Mouse (Mus musculus) midbrain, embryonic 11.5 days (tissue): Measurements from ENCODE around the gene Ccdc47. TPM values are rescaled to one million over a fixed set of nuclear protein-coding genes. Genes with fewer than 3 reads are reported as not detected.
"Not testable (repeated sequence)": the region's sequence is repeated elsewhere in the genome, so short reads cannot be mapped to it uniquely, and the experiment has no call there.

Experiments used
- ATAC-seq: fragments of 200-750 bp; cut with Nextera tagmentation; 2 replicates; pipeline ENCODE4 v1.8.0; 2017; ENCODE audit warnings: moderate TSS enrichment, moderate library complexity; ENCODE audit not compliant: low FRiP score
- DNase-seq: peaks from one replicate; pipeline ENCODE4 v3.0.0; 2015; ENCODE audit warnings: low spot score; ENCODE audit errors: missing footprints
- H3K27ac ChIP-seq: fragments of 300-500 bp; sonication (generic); 2 replicates; pipeline ENCODE4 v1.5.1; 2014; ENCODE audit warnings: low read depth, low read length
- H3K27me3 ChIP-seq: fragments of 300-500 bp; sonication (generic); 2 replicates; pipeline ENCODE4 v1.6.1; 2014; ENCODE audit warnings: mild to moderate bottlenecking, low read length, moderate library complexity, mixed read lengths; ENCODE audit not compliant: control insufficient read depth, insufficient read depth
- H3K36me3 ChIP-seq: fragments of 300-500 bp; sonication (generic); 2 replicates; pipeline ENCODE4 v1.6.1; 2014; ENCODE audit warnings: mild to moderate bottlenecking, low read length, moderate library complexity, mixed read lengths; ENCODE audit not compliant: control insufficient read depth, insufficient read depth
- H3K4me1 ChIP-seq: fragments of 300-500 bp; sonication (generic); 2 replicates; pipeline ENCODE4 v1.6.1; 2014; ENCODE audit warnings: low read length; ENCODE audit not compliant: control insufficient read depth, insufficient read depth
- H3K4me2 ChIP-seq: fragments of 300-500 bp; sonication (generic); 2 replicates; pipeline ENCODE4 v1.6.1; 2014; ENCODE audit warnings: mild to moderate bottlenecking, moderate library complexity
- H3K4me3 ChIP-seq: fragments of 300-500 bp; sonication (generic); 2 replicates; pipeline ENCODE4 v1.5.1; 2014; ENCODE audit warnings: low read depth, low read length
- H3K9ac ChIP-seq: fragments of 300-500 bp; sonication (generic); 2 replicates; pipeline ENCODE4 v1.6.1; 2014; ENCODE audit warnings: low read length
- H3K9me3 ChIP-seq: fragments of 300-500 bp; sonication (generic); 2 replicates; pipeline ENCODE4 v1.6.1; 2016; ENCODE audit warnings: low read length; ENCODE audit not compliant: control insufficient read depth
- WGBS: fragments of 180-500 bp; shearing (Covaris S2); extraction: QIAGEN DNeasy Blood & Tissue Kit; methylation state at CpG from one replicate; pipeline ENCODE4 v1.1.7; 2014; 5-methylcytosine and 5-hydroxymethylcytosine counted together
- polyA plus RNA-seq: library from polyadenylated mRNA; unstranded; fragments of >200 nt; fragmentation: Nextera tagmentation; extraction: Ambion mirVana; gene quantifications from 2 replicates; pipeline ENCODE4 v1.2.1, GENCODE M21; 2014

Ccdc47 gene
- polyA plus RNA-seq, 1 experiment from 2014 or later: 74.1 TPM

- WGBS: 88% methylated on average over 5 of the region's 5 CpGs
- Histone ChIP-seq H3K27me3 (no peaks in the 10 kb centered on the region), H3K4me3 (no peak within 1 kb of the TSS), H3K27ac (no peak within 1 kb of the TSS), H3K36me3 (peaks cover 25% of the 10 kb centered on the region), H3K9ac (no peak within 1 kb of the TSS), H3K4me1 (no peaks in the 10 kb centered on the region), H3K4me2 (no peak within 1 kb of the TSS), H3K9me3 (no peaks in the 10 kb centered on the region)
- ATAC-seq (no peak), DNase-seq (no peak)
These were observed 14.1 kb downstream of the Ccdc47 start, which contains the start of gene Strada for GRCm38 (mm10) chr11:106202123-106202465. Gene Strada, minus strand, starts transcription at chr11:106202168.

DNA sequence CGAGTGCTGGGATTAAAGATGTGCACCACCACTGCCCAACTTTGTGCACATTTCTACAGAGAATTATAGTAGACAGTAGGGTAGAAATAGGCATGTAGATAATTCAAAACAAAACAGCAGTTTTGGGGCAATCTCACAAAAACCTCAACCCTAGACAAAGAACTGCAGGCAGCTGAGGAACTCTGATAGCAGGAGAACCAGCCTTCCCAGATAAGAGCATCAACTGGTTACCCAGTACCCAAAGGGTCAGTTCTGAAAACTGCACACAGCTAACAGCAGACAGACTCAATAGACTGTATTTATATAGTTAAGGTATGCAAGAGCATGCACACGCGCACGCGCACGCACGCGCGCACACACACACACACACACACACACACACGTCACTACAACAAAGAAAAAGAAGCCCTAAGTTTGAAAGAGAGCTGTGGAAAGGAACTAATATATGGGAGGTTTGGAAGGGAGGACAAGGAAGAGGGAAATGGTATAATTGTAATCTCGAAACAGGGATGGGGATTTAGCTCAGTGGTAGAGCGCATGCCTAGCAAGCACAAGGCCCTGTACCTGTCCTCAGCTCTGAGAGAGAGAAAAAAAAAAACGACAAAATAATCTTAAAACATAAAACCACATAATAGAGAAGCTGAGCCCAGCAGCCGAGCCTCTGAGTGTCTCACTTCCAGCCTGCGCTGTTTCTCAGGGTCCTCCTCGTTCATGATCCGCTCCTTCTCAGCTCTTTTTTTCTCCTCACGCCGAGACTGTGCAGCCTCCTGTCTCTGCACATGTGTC is 14.6 kb downstream of the Ccdc47 start:
- Histone ChIP-seq H3K36me3 (peaks cover 23% of the 10 kb centered on the region), H3K4me3 (no peak overlapping the region), H3K27me3 (no peaks in the 10 kb centered on the region), H3K9ac (no peak overlapping the region), H3K9me3 (no peaks in the 10 kb centered on the region), H3K4me2 (no peak overlapping the region), H3K27ac (no peak overlapping the region), H3K4me1 (no peaks in the 10 kb centered on the region)
- WGBS: 96% methylated on average over 19 of the region's 19 CpGs
- no peak for ATAC-seq
- no peak for DNase-seq

DNA sequence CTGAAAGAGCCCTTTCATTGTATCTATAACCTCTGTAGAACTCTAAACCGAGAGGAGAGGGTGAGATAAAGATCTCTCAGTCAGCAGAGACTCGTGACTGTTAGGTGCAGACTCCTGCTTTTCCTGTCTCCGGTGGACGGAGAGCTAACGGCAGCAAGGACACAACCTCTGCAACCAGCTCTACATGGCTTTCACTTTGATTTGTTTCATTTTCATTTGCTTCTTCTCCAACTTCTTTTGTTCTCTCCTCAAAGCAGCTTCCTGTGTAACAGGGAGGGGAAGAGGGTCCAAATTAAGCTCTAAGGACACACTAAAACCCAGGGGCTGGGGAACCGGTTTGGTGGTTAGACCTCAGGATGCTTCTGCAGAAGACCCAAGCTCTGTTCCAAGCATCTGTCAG is 15.4 kb downstream of the Ccdc47 start:
- Histone ChIP-seq H3K4me3 (no peak overlapping the region), H3K9me3 (no peaks in the 10 kb centered on the region), H3K4me1 (no peaks in the 10 kb centered on the region), H3K4me2 (no peak overlapping the region), H3K27me3 (no peaks in the 10 kb centered on the region), H3K9ac (no peak overlapping the region), H3K36me3 (peaks cover 19% of the 10 kb centered on the region), H3K27ac (no peak overlapping the region)
- ATAC-seq: no peak
- no peak for DNase-seq
- WGBS: 91% methylated on average over 6 of the region's 6 CpGs

DNA sequence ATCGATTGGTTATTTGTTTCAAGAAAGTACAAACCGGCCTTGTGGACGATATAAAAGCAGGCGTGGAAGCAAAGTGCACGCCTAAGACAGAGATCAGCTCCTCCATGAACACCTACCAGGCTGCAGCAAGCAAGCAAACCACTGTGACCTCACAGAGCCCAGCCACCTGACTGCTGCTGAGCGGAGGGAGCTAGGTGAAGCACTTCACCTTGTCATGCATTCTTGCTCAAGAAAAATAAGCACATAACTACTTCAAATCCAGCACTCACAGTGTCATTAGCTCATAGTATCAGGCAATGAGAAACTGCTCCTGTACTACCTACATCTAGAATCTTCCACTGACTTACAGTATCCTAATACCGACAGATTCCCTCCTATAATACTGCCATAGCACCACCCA is 16.1 kb downstream of the Ccdc47 start:
- not testable (repeated sequence) for H3K27me3 ChIP-seq, DNase-seq, H3K4me1 ChIP-seq, H3K9me3 ChIP-seq, H3K4me3 ChIP-seq, H3K4me2 ChIP-seq, ATAC-seq, H3K9ac ChIP-seq, H3K27ac ChIP-seq
- H3K36me3 ChIP-seq: peaks cover 16% of the 10 kb centered on the region
- WGBS: 89% methylated on average over 7 of the region's 7 CpGs

DNA sequence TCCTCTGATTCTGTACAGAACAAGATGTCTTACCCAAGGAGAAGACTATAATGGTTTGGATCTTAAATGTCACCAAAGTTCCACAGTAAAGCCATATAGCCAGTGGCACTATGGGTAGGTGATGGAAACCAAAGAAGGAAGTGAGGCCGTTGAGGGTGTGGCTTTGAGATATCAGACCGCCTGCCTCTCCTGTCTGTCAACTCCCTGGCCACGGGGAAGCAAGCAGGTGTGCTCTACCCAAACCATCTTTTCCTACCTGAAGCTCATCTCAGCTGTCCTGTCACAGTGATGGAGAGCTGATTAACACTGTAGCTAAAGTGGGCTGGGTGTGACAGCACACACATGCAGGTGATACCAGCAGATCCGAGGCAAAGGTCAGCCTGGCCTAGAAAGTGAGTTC is 17.9 kb downstream of the Ccdc47 start:
- no peaks in the 10 kb centered on the region for H3K9me3 ChIP-seq
- peaks cover 14% of the 10 kb centered on the region for H3K36me3 ChIP-seq
- no peak for ATAC-seq
- H3K4me3 ChIP-seq: no peak overlapping the region
- no peaks in the 10 kb centered on the region for H3K4me1 ChIP-seq
- no peak overlapping the region for H3K27ac ChIP-seq
- no peak overlapping the region for H3K9ac ChIP-seq
- no peak for DNase-seq
- 93% methylated on average over 4 of the region's 4 CpGs for WGBS
- H3K27me3 ChIP-seq: no peaks in the 10 kb centered on the region
- no peak overlapping the region for H3K4me2 ChIP-seq

DNA sequence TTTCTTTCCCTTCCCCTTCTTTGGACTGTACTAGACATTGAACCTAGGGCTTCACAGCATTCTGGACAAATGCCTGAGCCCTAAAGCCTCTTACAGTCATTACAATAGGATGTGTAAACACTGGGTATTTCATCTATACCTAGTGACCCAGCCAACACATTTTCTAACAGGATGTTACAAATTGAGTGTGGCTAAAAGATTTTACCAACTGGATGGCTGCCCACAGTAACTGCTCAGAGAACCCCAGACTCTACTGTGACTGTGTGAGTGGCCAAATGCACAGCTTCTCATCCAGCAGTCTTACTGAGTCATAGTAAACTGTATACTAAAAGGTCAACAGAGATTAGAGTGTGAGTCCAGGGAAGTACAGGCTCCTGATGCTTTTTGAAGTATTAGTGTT is 20.8 kb downstream of the Ccdc47 start:
- H3K4me3 ChIP-seq: no peak overlapping the region
- ATAC-seq (no peak), DNase-seq (no peak)
- no peak overlapping the region for H3K4me2 ChIP-seq
- H3K27me3 ChIP-seq: no peaks in the 10 kb centered on the region
- peaks cover 4% of the 10 kb centered on the region; the same call in 1 of the 2 replicates for H3K4me1 ChIP-seq
- no peaks in the 10 kb centered on the region for H3K9me3 ChIP-seq
- peaks cover 6% of the 10 kb centered on the region for H3K36me3 ChIP-seq
- H3K27ac ChIP-seq: no peak overlapping the region
- H3K9ac ChIP-seq: no peak overlapping the region

GRCm38 (mm10) chr11:106194891-106195290 is 21.3 kb downstream of the Ccdc47 start:
- no peak for ATAC-seq
- no peaks in the 10 kb centered on the region for H3K9me3 ChIP-seq
- no peak overlapping the region for H3K4me2 ChIP-seq

GRCm38 (mm10) chr11:106194155-106194541 is 22.0 kb downstream of the Ccdc47 start:
- DNase-seq (no peak), ATAC-seq (no peak)
- Histone ChIP-seq H3K9me3 (no peaks in the 10 kb centered on the region), H3K4me2 (peak overlapping the region; percentile 62), H3K4me1 (peaks cover 4% of the 10 kb centered on the region; the same call in 1 of the 2 replicates), H3K9ac (peak overlapping the region; percentile 77), H3K27me3 (no peaks in the 10 kb centered on the region), H3K27ac (peak overlapping the region; percentile 83; the same call in 1 of the 2 replicates), H3K4me3 (peak overlapping the region; percentile 69), H3K36me3 (peaks cover 6% of the 10 kb centered on the region)
- 46% methylated on average over 3 of the region's 3 CpGs for WGBS

More at GRCm38 (mm10) chr11:106194891-106195290, 21.3 kb downstream of the Ccdc47 start:
- peaks cover 4% of the 10 kb centered on the region; the same call in 1 of the 2 replicates for H3K4me1 ChIP-seq
- no peak overlapping the region for H3K4me3 ChIP-seq
- no peak overlapping the region for H3K27ac ChIP-seq
- no peaks in the 10 kb centered on the region for H3K27me3 ChIP-seq
- DNase-seq: no peak
- 92% methylated on average over 7 of the region's 7 CpGs for WGBS
- H3K9ac ChIP-seq: no peak overlapping the region
- peaks cover 6% of the 10 kb centered on the region for H3K36me3 ChIP-seq

DNA sequence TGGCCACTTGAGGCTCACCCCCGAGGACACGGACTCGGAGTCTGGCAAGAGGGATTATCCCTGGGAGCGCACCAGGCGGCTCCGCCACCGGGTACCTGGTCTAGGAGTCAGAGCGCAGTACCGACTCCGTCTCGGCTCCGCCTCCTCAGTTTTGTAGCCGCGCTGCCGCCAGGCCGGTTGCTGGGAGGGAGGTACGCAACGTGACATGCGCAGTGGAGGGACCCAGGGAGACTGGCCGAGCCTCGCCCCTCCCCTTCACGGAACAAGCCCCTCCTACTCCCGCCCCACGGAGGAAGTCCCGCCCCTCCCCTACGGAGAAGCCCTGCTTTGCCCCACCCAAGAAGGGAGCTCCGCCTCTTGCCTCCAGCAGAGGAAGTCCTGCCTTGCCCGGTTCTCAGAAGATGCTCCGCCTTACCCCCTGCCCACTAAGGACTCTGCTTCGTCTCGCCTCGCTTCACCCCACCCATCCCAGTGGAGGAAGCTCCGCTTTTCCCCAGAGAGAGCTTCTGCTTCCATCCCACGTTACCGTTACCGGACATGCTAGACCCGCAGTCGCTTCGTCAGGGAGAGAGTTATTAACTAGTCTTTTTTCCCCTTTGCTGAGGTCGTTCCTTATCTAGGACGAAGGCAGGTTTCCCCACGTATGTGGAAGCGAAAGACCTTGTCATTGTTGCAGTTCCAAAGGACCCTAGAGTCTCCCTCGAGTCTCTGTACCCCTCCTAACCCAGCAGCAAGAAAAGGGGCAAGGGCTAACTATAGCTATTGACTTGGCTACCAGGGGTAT is 22.6 kb downstream of the Ccdc47 start:
- ATAC-seq (peak; percentile 98), DNase-seq (peak; percentile 100)
- Histone ChIP-seq H3K4me2 (peak overlapping the region; percentile 73), H3K9me3 (no peaks in the 10 kb centered on the region), H3K27ac (peak overlapping the region; percentile 83), H3K9ac (peak overlapping the region; percentile 84), H3K27me3 (no peaks in the 10 kb centered on the region), H3K4me3 (peak overlapping the region; percentile 69), H3K36me3 (peaks cover 5% of the 10 kb centered on the region), H3K4me1 (peaks cover 4% of the 10 kb centered on the region; the same call in 1 of the 2 replicates)
- under 1% methylated on average over 44 of the region's 44 CpGs for WGBS
